Mouse (Mus musculus): Measurements from ENCODE around the gene Cideb.

DNA sequence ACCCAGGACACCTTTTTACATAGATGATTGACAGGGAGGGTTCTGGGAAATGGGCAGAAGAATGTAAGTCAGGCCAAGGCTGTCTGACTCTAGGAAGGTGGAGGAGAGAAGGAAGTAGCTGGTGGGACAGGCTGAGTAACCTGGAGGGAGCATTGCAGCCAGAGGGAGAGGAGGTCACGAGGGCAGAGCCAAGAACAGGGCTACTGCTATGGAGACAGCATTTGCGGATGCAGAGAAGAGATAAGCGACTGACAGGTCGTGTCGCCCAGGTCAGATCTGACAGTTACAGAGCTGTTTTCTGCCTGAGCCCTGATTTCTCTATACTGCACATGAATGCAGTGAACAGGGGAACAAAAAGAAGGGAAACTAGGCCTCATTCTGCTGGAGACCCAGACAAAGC is 50.9 kb downstream of the Cideb start:
- no peak for TF ChIP-seq GATA1 (IDR thresholded peaks at IDR 0.05; ENCODE audit: borderline replicate concordance, low read length)
- no peak for TF ChIP-seq FLI1 (IDR thresholded peaks at IDR 0.05; ENCODE audit: low read length)

Data from megakaryocyte, embryonic 14.5 days (primary cell).